Mouse (Mus musculus): ENCODE measurements around the gene Fars2.
"Not testable (repeated sequence)": the region's sequence is repeated elsewhere in the genome, so short reads cannot be mapped to it uniquely, and the experiment has no call there.

Fars2 gene

GRCm38 (mm10) chr13:36444748-36445423 is 327.7 kb downstream of the Fars2 start:
- Histone ChIP-seq H3K27me3 (ENCODE audit: control insufficient read depth, insufficient read depth, low read length, poor library complexity, severe bottlenecking) (no peaks in the 10 kb centered on the region), H3K36me3 (ENCODE audit: control insufficient read depth, insufficient read depth, low read length, poor library complexity, severe bottlenecking) (no peaks in the 10 kb centered on the region)
- DNase-seq (ENCODE audit: low read depth, low spot score), result no peak

DNA sequence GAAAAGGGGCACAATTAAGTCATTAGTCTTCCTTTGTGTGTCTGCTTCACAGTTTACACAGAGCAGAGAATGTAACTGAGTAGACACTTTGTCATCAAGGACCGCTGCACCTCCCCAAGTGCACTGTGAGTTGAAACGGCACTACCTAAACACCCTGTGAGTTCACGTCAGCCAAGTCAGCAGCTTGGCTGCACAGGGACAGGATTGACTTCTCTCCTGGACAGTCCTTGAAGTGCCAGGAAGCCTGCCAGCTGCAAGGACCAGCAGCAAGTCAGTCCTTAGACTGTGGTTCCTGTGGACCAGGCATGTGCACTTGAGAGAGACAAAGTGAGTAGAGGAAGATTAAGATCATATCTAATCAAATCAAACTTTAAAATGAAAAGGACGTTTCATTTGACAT is 330.7 kb downstream of the Fars2 start:
- Histone ChIP-seq H3K27me3 (ENCODE audit: control insufficient read depth, insufficient read depth, low read length, poor library complexity, severe bottlenecking) (no peaks in the 10 kb centered on the region), H3K36me3 (ENCODE audit: control insufficient read depth, insufficient read depth, low read length, poor library complexity, severe bottlenecking) (no peaks in the 10 kb centered on the region)
- no peak for DNase-seq (ENCODE audit: low read depth, low spot score)

- Histone ChIP-seq H3K27me3 (ENCODE audit: control insufficient read depth, insufficient read depth, low read length, poor library complexity, severe bottlenecking) (no peaks in the 10 kb centered on the region), H3K36me3 (ENCODE audit: control insufficient read depth, insufficient read depth, low read length, poor library complexity, severe bottlenecking) (no peaks in the 10 kb centered on the region)
- DNase-seq (ENCODE audit: low read depth, low spot score), result no peak
Measured at GRCm38 (mm10) chr13:36448565-36448964, 331.4 kb downstream of the Fars2 start.

- no peaks in the 10 kb centered on the region for H3K27me3 ChIP-seq (ENCODE audit: control insufficient read depth, insufficient read depth, low read length, poor library complexity, severe bottlenecking)
- no peaks in the 10 kb centered on the region for H3K36me3 ChIP-seq (ENCODE audit: control insufficient read depth, insufficient read depth, low read length, poor library complexity, severe bottlenecking)
- no peak for DNase-seq (ENCODE audit: low read depth, low spot score)
Measured at GRCm38 (mm10) chr13:36451437-36451836, 334.2 kb downstream of the Fars2 start.

GRCm38 (mm10) chr13:36460473-36460872 is 343.3 kb downstream of the Fars2 start:
- no peak for DNase-seq (ENCODE audit: low read depth, low spot score)
- Histone ChIP-seq H3K27me3 (ENCODE audit: control insufficient read depth, insufficient read depth, low read length, poor library complexity, severe bottlenecking) (no peaks in the 10 kb centered on the region), H3K36me3 (ENCODE audit: control insufficient read depth, insufficient read depth, low read length, poor library complexity, severe bottlenecking) (no peaks in the 10 kb centered on the region)

DNA sequence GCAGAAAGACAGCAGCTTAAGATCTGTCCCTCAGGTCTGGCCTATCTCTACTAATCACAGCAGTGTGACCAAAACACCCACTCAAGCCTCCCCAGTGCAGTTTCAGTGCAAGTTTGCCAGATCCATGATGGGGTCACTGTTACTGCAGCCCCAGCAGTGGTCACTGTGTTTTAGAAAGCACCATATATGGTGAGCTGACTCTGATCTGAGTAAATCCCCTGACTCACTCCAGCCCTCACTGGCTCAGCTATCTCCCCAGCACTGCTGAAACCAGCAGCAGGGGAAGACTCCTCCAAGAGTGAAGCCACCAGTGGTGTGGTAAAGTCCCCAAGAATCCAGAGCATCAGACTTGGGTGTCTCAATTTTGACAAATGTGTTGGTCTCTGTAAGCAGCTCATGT is 346.5 kb downstream of the Fars2 start:
- DNase-seq (ENCODE audit: low read depth, low spot score), result no peak
- Histone ChIP-seq H3K36me3 (ENCODE audit: control insufficient read depth, insufficient read depth, low read length, poor library complexity, severe bottlenecking) (no peaks in the 10 kb centered on the region), H3K27me3 (ENCODE audit: control insufficient read depth, insufficient read depth, low read length, poor library complexity, severe bottlenecking) (no peaks in the 10 kb centered on the region)

DNA sequence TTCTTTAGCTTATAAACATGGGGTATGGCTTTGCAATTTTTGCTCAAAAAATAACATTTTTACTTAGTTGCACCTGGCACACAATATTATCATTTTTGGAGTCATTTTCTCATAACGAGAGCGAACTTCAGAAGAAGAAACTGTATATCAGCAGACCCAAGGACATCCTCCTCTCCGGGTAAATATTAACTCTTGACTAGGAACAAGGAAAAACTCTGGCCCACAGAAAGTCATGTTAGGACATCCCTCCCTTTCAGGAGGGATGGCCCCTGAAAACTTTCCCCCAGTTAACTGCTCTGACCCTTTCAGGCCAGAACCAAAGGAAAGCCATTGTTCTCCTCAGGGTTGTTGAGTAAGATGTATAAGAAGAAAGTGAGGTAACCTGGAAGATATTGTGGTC is 348.9 kb downstream of the Fars2 start:
- not testable (repeated sequence) for DNase-seq (ENCODE audit: low read depth, low spot score); H3K27me3 ChIP-seq (ENCODE audit: control insufficient read depth, insufficient read depth, low read length, poor library complexity, severe bottlenecking); H3K36me3 ChIP-seq (ENCODE audit: control insufficient read depth, insufficient read depth, low read length, poor library complexity, severe bottlenecking)

GRCm38 (mm10) chr13:36466515-36466921 is 349.3 kb downstream of the Fars2 start:
- Histone ChIP-seq H3K27me3 (ENCODE audit: control insufficient read depth, insufficient read depth, low read length, poor library complexity, severe bottlenecking) (no peaks in the 10 kb centered on the region), H3K36me3 (ENCODE audit: control insufficient read depth, insufficient read depth, low read length, poor library complexity, severe bottlenecking) (no peaks in the 10 kb centered on the region)
- DNase-seq (ENCODE audit: low read depth, low spot score), result no peak

DNA sequence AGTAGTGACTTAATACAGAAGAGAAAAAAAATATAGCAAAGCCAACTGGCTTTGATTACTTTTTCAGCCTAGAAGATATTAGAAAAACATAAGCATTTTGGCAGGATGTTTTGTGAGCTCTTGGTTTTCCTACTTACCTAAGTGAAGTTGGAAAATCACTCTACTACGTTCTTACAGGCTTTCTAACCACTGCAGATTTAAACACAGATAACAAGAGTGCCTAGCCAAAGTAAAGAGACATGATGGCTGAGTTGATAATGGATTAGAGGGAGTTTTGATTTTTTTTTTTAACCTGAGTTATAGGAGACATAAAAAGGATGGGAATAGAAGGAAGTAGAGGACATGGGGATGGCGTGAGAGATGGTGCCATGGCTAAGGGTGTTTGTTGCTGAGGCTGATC is 350.6 kb downstream of the Fars2 start:
- Histone ChIP-seq H3K27me3 (ENCODE audit: control insufficient read depth, insufficient read depth, low read length, poor library complexity, severe bottlenecking) (no peaks in the 10 kb centered on the region), H3K36me3 (ENCODE audit: control insufficient read depth, insufficient read depth, low read length, poor library complexity, severe bottlenecking) (no peaks in the 10 kb centered on the region)
- DNase-seq (ENCODE audit: low read depth, low spot score), result no peak

- DNase-seq (ENCODE audit: low read depth, low spot score), result no peak
- no peaks in the 10 kb centered on the region for H3K27me3 ChIP-seq (ENCODE audit: control insufficient read depth, insufficient read depth, low read length, poor library complexity, severe bottlenecking)
- H3K36me3 ChIP-seq (ENCODE audit: control insufficient read depth, insufficient read depth, low read length, poor library complexity, severe bottlenecking), result no peaks in the 10 kb centered on the region
Measured at GRCm38 (mm10) chr13:36468963-36469362, 351.8 kb downstream of the Fars2 start.

GRCm38 (mm10) chr13:36469412-36470125 is 352.4 kb downstream of the Fars2 start:
- Histone ChIP-seq H3K36me3 (ENCODE audit: control insufficient read depth, insufficient read depth, low read length, poor library complexity, severe bottlenecking) (no peaks in the 10 kb centered on the region), H3K27me3 (ENCODE audit: control insufficient read depth, insufficient read depth, low read length, poor library complexity, severe bottlenecking) (no peaks in the 10 kb centered on the region)
- no peak for DNase-seq (ENCODE audit: low read depth, low spot score)

DNA sequence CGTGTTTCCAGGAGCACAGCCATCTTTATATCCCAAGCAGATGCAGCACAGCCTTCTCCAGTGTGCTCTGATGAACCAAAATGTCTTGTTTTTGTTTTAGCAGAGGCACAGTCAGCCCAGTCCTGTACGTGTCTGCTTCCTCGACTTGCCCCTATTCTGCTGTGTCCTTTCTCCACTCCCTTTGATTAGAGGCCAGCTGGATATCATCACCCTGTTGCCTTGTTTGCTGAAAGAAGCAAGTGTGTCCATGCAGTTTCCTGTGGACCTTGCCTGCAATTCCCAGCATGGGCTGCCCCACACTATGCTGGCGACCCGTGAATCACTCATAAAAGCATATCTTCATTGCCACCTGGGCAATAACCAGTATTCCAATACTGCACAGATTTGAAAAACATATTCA is 360.4 kb downstream of the Fars2 start:
- no peak for DNase-seq (ENCODE audit: low read depth, low spot score)
- H3K27me3 ChIP-seq (ENCODE audit: control insufficient read depth, insufficient read depth, low read length, poor library complexity, severe bottlenecking), result no peaks in the 10 kb centered on the region
- 0 out of 2 replicates have a peak, but pooled peaks cover 2% of the 10 kb centered on the region for H3K36me3 ChIP-seq (ENCODE audit: control insufficient read depth, insufficient read depth, low read length, poor library complexity, severe bottlenecking)

DNA sequence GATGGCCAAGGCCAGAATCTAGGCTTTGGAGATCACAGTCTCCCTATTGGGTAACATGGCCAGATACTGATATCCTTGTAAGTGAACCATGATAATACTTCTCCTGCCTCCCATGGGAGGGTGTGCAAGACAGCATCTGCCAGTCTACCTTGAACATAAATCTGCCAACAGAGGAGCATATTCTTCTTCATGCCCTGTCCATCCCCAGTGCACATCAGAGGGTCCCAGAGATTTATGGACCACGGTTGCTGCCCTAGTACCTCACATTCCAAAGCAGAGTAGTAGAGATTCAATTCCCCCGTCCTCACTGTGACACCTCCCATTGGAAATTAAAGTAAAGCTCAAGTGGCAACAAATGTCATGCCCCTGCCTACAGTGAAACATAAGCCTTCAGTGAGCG is 361.0 kb downstream of the Fars2 start:
- H3K27me3 ChIP-seq (ENCODE audit: control insufficient read depth, insufficient read depth, low read length, poor library complexity, severe bottlenecking), result no peaks in the 10 kb centered on the region
- DNase-seq (ENCODE audit: low read depth, low spot score), result no peak
- H3K36me3 ChIP-seq (ENCODE audit: control insufficient read depth, insufficient read depth, low read length, poor library complexity, severe bottlenecking), result 0 out of 2 replicates have a peak, but pooled peaks cover 2% of the 10 kb centered on the region

GRCm38 (mm10) chr13:36480101-36480500 is 362.9 kb downstream of the Fars2 start:
- Histone ChIP-seq H3K27me3 (ENCODE audit: control insufficient read depth, insufficient read depth, low read length, poor library complexity, severe bottlenecking) (no peaks in the 10 kb centered on the region), H3K36me3 (ENCODE audit: control insufficient read depth, insufficient read depth, low read length, poor library complexity, severe bottlenecking) (0 out of 2 replicates have a peak, but pooled peaks cover 2% of the 10 kb centered on the region)
- DNase-seq (ENCODE audit: low read depth, low spot score), result no peak

- no peaks in the 10 kb centered on the region for H3K36me3 ChIP-seq (ENCODE audit: control insufficient read depth, insufficient read depth, low read length, poor library complexity, severe bottlenecking)
- no peaks in the 10 kb centered on the region for H3K27me3 ChIP-seq (ENCODE audit: control insufficient read depth, insufficient read depth, low read length, poor library complexity, severe bottlenecking)
- DNase-seq (ENCODE audit: low read depth, low spot score), result no peak
Measured at GRCm38 (mm10) chr13:36484391-36484790, 367.2 kb downstream of the Fars2 start.
